Mouse (Mus musculus) 3T3-L1 (cell line): ENCODE measurements at regions not wholly inside any gene's neighbourhood (a gene's known extent, or its start where the extent isn't known, plus 50 kb on each side); places are given as distances from the start of the nearest gene placed in this dataset.
A peak's percentile ranks its signal among the peaks of the same experiment; 100 is the strongest.
"Not testable (repeated sequence)": the region's sequence is repeated elsewhere in the genome, so short reads cannot be mapped to it uniquely, and the experiment has no call there.

Source experiments
- DNase-seq: peaks from one replicate; pipeline ENCODE4 v3.0.0-alpha.2; 2015; ENCODE audit warnings: low read depth, low spot score

DNA sequence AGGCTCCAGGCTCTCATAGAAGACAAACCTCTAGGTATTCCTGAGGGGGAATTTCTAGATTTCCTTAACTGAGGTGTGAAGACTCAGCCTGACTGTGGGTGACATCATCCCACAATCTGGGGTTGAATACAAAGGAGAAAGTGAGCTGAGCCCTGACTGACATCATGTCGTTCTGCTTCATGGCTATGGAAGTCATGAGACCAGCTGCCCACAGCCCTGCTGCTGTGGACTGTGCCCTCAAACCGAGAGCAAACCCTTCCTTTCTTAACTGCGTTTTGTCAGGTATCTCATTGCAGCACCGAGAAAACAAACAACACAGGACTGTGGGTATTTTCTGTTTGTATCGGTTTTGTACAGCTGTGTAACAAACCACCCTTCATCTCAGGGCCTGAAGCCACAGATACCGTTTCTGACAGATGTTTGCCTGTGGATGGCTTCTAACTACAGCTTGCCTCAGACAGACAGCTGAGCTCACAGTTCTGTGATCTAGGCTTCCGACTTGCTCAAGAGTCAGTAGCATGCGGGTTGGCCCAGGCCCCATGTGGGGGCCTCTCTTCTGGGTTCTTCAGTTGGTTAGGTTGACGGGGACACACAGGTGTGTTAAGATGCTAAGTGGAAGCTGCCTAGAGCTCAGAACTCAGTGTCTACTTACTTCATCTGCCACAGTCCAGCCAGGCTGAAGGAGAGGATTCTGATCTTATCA lies 150.9 kb downstream of the Tpra1 start:
- DNase-seq = no peak

DNA sequence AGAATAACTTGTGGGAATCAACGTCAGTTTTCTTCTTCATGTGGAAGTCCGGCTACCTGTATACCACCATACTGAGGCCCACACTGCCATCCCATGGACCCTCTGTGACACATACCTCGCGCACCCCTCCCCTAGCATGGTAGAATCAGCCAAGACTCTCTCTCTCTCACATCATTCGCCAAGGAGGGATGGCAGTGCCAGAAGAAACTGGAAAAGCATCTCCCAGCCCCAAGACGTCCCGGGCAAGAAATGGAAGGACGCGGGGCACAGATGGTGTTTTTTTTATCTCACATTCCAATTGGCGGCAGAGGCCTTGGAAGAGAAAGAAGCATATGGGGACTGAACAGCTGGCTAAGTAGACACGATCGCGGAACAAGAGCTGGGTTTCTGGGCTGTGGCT lies 152.0 kb downstream of the Tpra1 start:
- DNase-seq = no peak

GRCm38 (mm10) chr6:89059431-89059975 lies 157.5 kb downstream of the Tpra1 start:
- DNase-seq = no peak

- DNase-seq = peak; percentile 91
Observed at GRCm38 (mm10) chr6:89064977-89065580, 163.0 kb downstream of the Tpra1 start.

DNA sequence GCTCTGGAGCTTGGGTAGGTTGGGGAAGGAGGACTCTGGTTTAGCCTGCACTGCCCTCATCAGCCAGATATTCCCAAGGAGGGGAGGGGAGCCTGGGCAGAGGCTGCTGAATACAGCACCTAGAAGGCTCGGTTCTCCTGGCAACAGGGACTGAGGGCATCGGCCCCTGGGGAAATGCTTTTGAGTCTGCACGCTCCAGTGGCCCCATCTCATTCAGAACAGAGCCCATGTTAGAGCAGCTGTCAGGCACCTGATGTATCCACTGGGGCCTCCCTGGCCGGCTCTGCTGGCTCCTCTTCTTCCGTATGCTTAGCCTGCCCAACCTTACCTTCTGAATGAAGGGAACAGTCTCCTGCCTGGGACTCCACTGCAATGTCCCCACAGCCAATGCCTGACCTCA lies 164.5 kb downstream of the Tpra1 start:
- no peak for DNase-seq

DNA sequence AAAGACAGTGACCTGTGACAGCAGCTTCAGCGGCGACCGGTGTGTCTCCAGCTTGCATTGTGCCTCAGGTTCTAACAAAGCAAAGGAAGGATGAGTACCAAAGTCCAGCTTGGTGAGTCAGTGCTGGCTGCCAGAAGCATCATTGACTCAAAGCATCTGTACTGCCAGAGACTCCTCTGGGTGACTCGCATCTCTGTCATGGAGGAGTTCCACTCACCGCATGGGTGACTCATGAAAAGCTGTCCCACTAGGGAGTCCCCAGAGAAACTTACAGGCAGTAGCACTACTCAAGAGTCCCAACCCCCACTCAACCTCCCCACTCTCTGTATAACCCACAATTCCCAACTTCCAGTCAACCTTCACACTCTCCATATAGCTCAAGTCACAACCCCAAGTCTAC lies 166.2 kb downstream of the Tpra1 start:
- peak; percentile 92 for DNase-seq

- DNase-seq = no peak
Observed at GRCm38 (mm10) chr6:89069108-89069507, 167.1 kb downstream of the Tpra1 start.

- DNase-seq = peak; percentile 85
Observed at GRCm38 (mm10) chr6:89070011-89070410, 168.0 kb downstream of the Tpra1 start.

GRCm38 (mm10) chr6:89071766-89072165 lies 169.7 kb downstream of the Tpra1 start:
- DNase-seq = no peak

DNA sequence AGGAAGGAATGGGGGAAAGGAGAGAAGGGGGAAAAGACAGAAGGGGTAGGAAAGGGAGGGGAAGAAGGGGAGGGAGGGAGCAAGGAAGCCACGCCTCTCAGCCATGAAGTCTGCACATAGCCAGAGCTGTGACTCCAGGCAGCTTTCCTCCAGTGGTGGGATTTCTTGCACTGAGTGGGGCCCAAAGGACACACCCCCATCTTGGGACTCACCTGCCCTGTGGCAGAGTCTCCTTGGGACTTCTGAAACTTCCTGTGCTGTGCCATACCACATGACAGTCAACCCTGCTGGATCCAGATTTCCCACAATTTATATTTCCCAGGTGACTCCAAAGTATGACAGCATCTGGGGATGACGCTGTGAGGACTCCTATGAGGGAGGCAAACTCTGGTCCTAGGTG lies 170.5 kb downstream of the Tpra1 start:
- DNase-seq = no peak

DNA sequence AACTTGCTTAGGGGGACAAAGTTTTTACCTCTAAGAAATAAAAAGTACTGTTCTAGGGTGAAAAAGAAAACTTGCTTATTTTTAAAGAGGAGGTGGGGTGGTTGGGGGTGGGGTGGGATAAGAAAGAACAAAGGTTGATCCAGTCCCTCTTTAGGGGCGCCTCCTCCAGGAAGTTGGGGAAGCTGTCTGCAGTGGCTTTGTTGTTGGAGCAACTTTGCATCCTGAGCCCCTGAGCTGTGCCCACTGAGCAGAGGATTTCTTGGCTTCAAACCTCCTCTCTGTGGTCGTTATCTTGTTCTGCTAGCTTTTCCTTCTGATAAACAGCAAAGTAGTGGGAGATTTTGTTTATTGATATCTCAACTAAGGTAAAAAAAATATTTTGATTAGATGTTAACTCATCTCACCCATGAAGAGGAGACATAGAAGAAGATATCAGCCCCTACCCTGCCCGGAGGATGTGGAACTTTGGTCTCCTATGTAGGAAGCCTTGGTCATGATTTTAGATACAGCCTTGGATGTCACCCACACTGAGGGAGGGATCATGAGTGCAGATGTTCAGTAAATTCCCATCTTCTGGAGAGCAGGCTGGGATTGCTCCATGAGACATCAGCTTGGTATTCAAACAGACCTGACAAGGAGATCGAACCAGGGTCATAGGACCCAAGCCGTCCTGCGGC lies 179.7 kb downstream of the Tpra1 start:
- DNase-seq = no peak

GRCm38 (mm10) chr6:89084437-89084836 lies 182.4 kb downstream of the Tpra1 start:
- peak; percentile 29 for DNase-seq

DNA sequence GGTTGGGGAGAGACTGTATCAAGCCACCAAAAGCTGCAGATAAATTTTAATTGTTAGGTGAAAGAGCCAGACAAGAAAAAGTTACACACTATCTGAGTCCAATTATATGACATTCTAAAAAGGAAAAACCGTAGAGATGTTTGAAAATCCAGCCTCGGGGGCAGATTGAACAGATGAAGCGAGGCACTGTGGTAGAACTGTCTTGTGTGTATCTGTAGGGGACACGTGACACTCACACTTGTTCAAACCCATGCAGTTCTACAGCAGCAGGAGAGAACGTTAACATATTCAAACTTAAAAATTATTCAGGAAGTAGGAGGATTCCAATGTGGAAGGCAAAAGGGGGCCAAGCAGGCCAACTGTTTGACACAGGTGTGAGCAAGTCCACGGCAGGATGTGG lies 183.1 kb downstream of the Tpra1 start:
- no peak for DNase-seq

GRCm38 (mm10) chr6:89087620-89088019 lies 185.6 kb downstream of the Tpra1 start:
- DNase-seq = peak; percentile 91

GRCm38 (mm10) chr6:89090096-89090495 lies 188.0 kb downstream of the Tpra1 start:
- no peak for DNase-seq

- no peak for DNase-seq
Observed at GRCm38 (mm10) chr6:89095911-89096310, 193.9 kb downstream of the Tpra1 start.

DNA sequence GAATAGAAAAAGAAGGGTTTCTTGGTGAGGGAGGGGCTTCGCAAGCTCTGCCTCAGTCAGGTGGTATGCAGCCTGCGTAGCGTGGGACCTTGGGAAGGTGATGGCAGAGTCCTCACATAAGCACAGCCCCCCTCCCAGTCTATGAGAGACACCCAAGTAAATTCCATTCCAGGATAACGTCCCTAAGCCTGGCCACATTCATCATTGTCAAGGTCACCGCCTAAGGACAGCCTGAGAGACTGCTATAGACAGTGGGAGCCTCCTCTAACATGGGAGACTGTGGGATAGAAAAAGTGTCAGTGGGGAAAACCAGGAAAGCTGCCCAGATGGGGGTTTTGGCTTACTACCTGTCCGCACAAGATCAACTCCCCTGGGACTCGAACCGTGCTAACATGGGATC lies 195.5 kb downstream of the Tpra1 start:
- DNase-seq = no peak

DNA sequence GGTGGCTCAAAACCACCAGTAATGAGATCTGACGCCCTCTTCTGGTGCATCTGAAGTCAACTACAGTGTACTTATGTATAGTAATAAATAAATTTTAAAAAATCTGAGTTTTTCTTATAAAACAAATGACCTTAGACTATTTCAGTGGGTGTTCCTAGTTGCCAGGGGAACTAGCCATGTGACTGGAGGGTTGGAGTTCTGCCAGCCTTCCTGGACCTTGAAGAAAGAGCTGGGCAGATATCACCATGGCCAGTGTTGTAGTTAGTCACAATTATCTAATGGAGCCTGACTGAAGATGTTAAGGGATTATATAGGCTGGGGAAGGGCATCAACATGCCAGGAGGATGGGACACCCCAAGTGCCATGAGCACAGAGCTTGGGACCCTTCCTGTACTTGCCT lies 217.2 kb downstream of the Tpra1 start:
- DNase-seq = peak; percentile 17

DNA sequence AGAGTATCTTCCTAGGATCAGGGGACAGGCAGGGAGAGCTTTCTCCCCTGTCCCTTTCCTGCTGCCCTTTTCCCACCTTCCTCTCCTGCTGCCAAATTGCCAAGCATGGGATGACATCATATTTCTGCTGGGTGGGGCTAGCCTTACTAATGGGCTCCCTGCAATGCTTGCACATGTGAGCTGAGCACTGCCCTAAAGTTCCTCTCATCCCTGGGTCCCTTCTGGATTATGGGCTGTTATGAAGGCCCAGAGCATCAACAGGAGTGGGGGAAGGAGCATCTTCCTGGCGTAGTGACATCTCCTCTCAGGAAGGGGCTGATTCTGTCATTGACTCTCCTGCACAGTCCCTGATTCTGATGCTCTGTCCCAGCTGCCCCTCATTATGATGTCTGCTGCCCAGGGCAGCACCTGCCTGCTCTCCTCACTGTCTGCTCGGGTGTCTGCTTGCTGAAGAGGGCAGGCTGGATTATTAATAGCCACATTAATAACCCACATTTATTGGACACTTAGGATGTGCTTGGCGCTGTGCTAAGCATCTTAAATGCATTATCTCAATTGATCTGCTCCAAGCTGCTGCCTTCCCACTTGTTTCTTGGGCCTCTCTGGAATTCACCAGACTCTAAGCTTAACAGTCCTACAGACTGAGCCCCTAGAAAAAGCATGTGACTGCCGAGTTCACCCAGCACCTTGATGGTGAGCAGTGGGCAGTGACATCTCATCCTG lies 219.1 kb downstream of the Tpra1 start:
- DNase-seq = peak; percentile 40

- DNase-seq = no peak
Observed at GRCm38 (mm10) chr6:89121746-89122070, 219.7 kb downstream of the Tpra1 start.

GRCm38 (mm10) chr6:89125916-89126315 lies 223.9 kb downstream of the Tpra1 start:
- no peak for DNase-seq

GRCm38 (mm10) chr6:89128141-89128540 lies 226.1 kb downstream of the Tpra1 start:
- DNase-seq = not testable (repeated sequence)
